Mouse (Mus musculus) E14TG2a.4 (cell line): ENCODE data around the gene Otud4.
"Not testable (repeated sequence)": the region's sequence is repeated elsewhere in the genome, so short reads cannot be mapped to it uniquely, and the experiment has no call there.

Experiments
- H3K27me3 ChIP-seq: 2 replicates; pipeline ENCODE4 v1.6.1; 2014; ENCODE audit warnings: low read length, control low read depth; ENCODE audit not compliant: insufficient read depth
- H3K36me3 ChIP-seq: 2 replicates; pipeline ENCODE4 v1.6.1; 2014; ENCODE audit warnings: low read length, control low read depth; ENCODE audit not compliant: insufficient read depth
- H3K4me1 ChIP-seq: replicated peaks from 2 replicates; pipeline ENCODE4 v1.6.1; 2014; ENCODE audit warnings: low read depth, low read length, control low read depth
- H3K4me3 ChIP-seq: replicated peaks from 2 replicates; pipeline ENCODE4 v1.5.1; 2014; ENCODE audit warnings: mild to moderate bottlenecking, low read length
- H3K9me3 ChIP-seq: 2 replicates; pipeline ENCODE4 v1.6.1; 2014; ENCODE audit warnings: low read length, control low read depth
- CTCF ChIP-seq: conservative IDR thresholded peaks from 2 replicates; pipeline ENCODE4 v1.5.1; 2014; ENCODE audit warnings: low read length
- NANOG ChIP-seq: IDR thresholded peaks from 2 replicates; pipeline ENCODE4 v1.6.1; 2014; ENCODE audit warnings: borderline replicate concordance, low read length, mixed read lengths
- POU5F1 ChIP-seq: IDR thresholded peaks from 2 replicates; pipeline ENCODE4 v1.6.1; 2014; ENCODE audit warnings: low read length, borderline replicate concordance

Gene Otud4

DNA sequence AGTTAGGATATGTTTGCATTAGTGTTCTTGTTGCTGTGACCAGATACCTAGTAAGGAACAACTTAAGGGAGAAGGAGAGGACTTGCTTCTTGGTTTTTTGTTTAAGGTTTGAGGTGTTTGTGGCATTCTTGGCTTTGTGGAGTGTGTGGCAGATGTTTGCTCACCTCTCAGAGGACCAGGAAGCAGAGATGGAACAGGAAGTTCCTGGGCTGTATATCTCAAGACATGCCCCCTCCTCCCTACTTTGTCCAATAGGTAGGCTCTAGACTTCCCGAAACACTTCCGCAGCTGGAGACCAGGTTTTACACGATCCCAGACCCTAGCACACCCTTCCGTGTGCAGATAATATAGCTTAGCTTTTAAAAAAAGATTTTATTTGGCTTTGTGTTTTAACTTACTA lies 10.2 kb downstream of the Otud4 start:
- H3K4me1 ChIP-seq = peaks cover 37% of the 10 kb centered on the region
- H3K36me3 ChIP-seq = peaks cover 75% of the 10 kb centered on the region
- H3K9me3 ChIP-seq = no peaks in the 10 kb centered on the region
- H3K27me3 ChIP-seq = no peaks in the 10 kb centered on the region
- no peak for TF ChIP-seq CTCF
- no peak for TF ChIP-seq NANOG
- no peak for TF ChIP-seq POU5F1
- H3K4me3 ChIP-seq = no peak overlapping the region

DNA sequence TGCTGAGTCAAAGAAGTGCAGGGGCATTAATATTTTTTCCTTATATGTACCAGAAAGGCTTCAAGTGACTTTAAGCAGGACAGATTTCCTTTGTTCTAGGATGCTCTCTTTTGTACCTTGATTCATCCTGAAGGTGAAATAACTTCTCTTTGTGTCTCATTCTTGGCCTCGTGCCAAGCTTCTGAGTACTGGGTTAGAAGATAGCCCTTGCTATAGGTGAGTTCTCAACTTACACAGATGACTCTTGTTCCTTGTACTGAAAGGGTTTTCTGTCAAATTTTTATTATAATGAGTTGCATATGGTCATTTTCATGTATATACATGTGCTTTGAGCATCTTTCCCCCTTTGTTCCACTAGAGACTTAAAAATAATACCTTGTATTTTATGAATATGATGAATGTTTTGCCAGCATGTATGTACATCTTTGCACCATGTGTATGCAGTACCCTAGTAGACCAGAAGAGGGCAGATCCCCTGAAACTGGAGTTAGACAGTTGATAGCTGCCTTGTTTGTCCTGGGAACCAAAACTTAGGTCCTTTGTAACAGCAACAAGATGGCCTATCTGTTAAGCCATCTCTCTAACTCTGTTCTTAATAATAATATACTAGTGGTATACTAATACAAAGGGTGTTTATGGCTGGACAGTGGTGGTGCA lies 10.9 kb downstream of the Otud4 start:
- Histone ChIP-seq H3K4me1 (peaks cover 37% of the 10 kb centered on the region), H3K27me3 (no peaks in the 10 kb centered on the region), H3K36me3 (peaks cover 76% of the 10 kb centered on the region), H3K9me3 (no peaks in the 10 kb centered on the region), H3K4me3 (no peak overlapping the region)
- TF ChIP-seq NANOG = no peak
- TF ChIP-seq CTCF = peak; percentile 84
- TF ChIP-seq POU5F1 = no peak

DNA sequence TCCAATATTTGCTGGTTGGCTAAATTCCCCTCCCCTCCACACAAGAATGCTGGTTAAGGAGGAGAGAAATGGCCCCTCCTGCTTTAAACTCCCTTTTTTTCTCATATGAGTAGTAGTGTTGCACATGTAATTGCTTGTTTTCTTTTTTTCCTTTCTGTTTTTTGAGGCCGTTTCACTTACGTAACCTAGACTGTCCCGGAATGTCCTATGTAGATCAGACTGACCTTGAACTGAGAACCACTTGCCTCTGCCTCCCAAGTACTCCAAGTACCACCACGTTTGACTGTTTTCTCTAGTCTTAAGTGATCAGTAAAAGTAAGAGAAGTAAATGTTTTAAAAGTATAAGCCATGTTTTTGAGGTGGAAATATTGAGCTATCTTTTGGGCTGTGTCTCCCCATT lies 14.3 kb downstream of the Otud4 start:
- Histone ChIP-seq H3K9me3 (no peaks in the 10 kb centered on the region), H3K36me3 (peaks cover 77% of the 10 kb centered on the region), H3K4me1 (peaks cover 36% of the 10 kb centered on the region), H3K27me3 (no peaks in the 10 kb centered on the region), H3K4me3 (no peak overlapping the region)
- TF ChIP-seq POU5F1 = no peak
- no peak for TF ChIP-seq NANOG
- TF ChIP-seq CTCF = no peak

DNA sequence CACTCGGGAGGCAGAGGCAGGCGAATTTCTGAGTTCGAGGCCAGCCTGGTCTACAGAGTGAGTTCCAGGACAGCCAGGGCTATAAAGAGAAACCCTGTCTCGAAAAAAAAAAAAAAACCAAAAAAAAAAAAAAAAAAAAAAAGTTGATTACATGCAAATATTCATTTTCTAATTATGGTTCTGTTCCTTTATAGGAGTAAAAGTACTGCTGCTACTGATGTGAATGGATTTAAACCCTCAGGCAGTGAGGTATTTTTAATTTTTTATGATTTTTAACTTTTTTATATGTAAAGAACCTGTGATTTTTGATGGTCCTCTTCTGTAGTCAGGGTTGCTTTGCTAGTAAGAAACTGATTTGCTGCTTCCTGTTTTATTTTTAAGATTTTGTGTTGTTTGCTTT lies 19.3 kb downstream of the Otud4 start:
- H3K4me3 ChIP-seq, H3K27me3 ChIP-seq, H3K9me3 ChIP-seq, H3K4me1 ChIP-seq: not testable (repeated sequence)
- H3K36me3 ChIP-seq = peaks cover 90% of the 10 kb centered on the region

DNA sequence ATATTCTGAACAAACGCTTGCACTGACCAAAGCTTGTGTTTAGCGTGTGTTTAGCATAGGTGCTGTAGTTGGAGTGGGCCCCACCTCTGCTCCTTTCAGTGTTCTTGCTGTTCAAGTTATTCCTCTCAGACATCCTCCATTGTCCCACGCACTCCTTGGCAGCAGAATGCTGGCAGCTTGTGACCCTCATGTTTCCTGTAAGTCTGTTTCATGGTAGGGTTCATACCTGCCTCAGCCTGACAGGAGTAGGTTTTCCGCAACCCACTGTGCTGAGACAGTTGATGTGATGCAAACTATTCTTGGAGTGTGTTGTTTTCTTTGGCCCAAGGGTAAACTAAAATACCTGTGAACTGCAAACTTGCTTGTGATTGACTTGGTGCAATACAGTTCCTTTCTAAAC lies 37.0 kb downstream of the Otud4 start:
- no peaks in the 10 kb centered on the region for H3K9me3 ChIP-seq
- H3K4me3 ChIP-seq = no peak overlapping the region
- H3K4me1 ChIP-seq = peaks cover 10% of the 10 kb centered on the region; the same call in 1 of the 2 replicates
- peaks cover 65% of the 10 kb centered on the region for H3K36me3 ChIP-seq
- TF ChIP-seq NANOG (no peak), POU5F1 (no peak), CTCF (no peak)
- peaks cover 9% of the 10 kb centered on the region for H3K27me3 ChIP-seq

DNA sequence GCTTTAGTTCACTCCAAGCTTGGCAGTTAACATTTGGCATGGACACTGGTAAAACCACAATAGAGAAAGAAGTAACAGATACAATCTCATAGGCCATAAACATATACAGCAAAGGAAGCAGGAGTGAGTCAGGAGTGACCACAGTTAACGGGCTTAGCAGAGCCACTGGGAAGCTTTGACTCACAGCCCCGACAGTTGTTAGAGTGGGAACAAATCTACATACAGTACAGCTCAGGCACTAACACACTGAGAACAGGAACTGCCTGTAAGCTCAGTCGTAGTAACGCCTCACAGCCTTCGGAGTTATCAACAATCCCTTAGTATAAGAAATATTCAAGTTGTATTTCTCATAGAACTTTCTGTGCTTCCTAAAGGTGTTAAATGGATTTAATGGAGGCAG lies 39.6 kb downstream of the Otud4 start:
- Histone ChIP-seq H3K36me3 (peaks cover 66% of the 10 kb centered on the region), H3K9me3 (no peaks in the 10 kb centered on the region), H3K4me1 (peaks cover 10% of the 10 kb centered on the region; the same call in 1 of the 2 replicates), H3K27me3 (peaks cover 9% of the 10 kb centered on the region), H3K4me3 (no peak overlapping the region)
- TF ChIP-seq CTCF (no peak), POU5F1 (no peak), NANOG (no peak)

DNA sequence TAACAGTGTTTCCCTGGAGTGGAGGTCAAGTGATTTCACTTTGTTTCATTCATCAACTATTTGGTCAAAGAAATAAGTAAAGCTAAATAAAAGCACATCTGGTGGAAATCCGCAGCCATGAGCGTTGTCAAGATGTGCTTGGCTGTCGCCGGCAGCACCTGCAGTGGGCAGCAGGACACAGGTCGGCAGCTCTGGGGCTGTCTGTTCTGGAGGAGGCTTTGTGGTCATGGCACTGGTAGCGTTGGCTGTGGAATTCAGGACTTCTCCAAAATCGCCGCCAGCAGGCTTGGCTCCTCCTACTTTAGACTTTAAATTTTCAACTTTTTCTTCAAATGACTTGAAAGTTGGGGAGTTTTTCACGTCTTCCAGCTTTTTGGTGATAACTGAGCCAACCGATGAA lies 40.7 kb downstream of the Otud4 start:
- H3K36me3 ChIP-seq = peaks cover 66% of the 10 kb centered on the region
- H3K9me3 ChIP-seq, H3K27me3 ChIP-seq: not testable (repeated sequence)
- H3K4me1 ChIP-seq = peaks cover 10% of the 10 kb centered on the region; the same call in 1 of the 2 replicates
- H3K4me3 ChIP-seq = peak overlapping the region; percentile 63

DNA sequence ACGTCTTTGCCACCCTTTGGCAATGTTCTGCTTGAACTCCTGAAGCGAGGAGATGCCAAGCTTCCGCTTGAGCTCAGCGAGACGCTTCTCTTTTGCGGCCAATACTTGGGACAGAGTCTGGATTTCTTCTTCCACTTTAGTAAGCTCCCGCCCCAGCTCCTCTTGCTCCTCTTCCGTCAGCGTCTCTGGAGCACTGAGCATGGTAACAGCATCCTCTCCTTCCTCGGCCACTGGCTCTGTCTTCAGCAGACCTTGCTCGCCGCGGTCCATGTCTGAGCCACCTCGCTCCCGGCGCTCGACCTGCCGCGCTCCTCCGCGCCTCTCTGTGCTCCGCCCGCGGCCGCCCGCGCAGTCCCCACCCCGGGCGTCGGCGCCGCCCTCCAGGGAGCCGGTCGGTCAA lies 41.1 kb downstream of the Otud4 start:
- H3K27me3 ChIP-seq = peaks cover 9% of the 10 kb centered on the region
- TF ChIP-seq POU5F1 = no peak
- TF ChIP-seq CTCF = no peak
- TF ChIP-seq NANOG = no peak
- H3K9me3 ChIP-seq = no peaks in the 10 kb centered on the region
- peaks cover 10% of the 10 kb centered on the region; the same call in 1 of the 2 replicates for H3K4me1 ChIP-seq
- H3K4me3 ChIP-seq = peak overlapping the region; percentile 63
- H3K36me3 ChIP-seq = peaks cover 66% of the 10 kb centered on the region

DNA sequence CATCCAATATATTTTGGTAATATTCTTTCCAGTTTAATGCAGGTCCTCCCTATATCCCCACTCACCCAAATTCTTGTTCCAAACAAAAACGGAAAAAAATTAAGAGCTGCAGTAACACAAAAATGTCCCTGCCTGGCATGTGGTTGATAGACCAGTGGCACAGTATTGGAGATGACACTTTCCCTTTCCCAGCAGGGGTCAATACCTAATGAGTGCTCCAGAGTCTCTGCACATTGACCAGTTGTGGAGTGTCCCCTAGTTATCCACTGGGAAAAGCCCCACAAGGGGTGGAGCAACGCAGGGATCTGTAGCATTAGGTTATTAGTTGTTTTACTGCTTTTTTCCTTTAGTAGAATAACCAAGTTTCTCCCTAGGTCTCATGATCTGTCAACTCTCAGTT lies 41.5 kb downstream of the Otud4 start:
- H3K9me3 ChIP-seq = no peaks in the 10 kb centered on the region
- TF ChIP-seq NANOG (no peak), POU5F1 (no peak), CTCF (no peak)
- H3K4me3 ChIP-seq = peak overlapping the region; percentile 63
- H3K4me1 ChIP-seq = peaks cover 10% of the 10 kb centered on the region; the same call in 1 of the 2 replicates
- peaks cover 66% of the 10 kb centered on the region for H3K36me3 ChIP-seq
- peaks cover 9% of the 10 kb centered on the region for H3K27me3 ChIP-seq

DNA sequence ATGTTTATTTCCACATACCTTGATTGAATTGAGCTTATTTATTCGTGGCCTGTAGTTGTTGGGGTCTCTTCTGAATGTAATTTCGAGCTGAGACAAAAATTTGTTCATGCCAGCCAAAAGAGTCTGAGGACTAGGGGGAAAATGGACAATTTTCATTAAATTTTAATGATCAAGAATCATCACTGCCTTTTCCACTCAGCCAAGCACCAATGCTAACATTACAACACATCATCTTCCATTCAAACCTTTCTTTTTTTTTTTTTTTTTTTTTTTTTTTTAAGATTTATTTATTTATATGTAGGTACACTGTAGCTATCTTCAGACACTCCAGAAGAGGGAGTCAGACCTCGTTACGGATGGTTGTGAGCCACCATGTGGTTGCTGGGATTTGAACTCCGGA lies 46.5 kb downstream of the Otud4 start:
- H3K4me3 ChIP-seq, H3K9me3 ChIP-seq, H3K4me1 ChIP-seq, H3K27me3 ChIP-seq: not testable (repeated sequence)
- peaks cover 98% of the 10 kb centered on the region for H3K36me3 ChIP-seq
